Mouse (Mus musculus) kidney, embryonic 14.5 days (tissue): ENCODE results near the gene Olfr204. TPM values are rescaled to one million over a fixed set of nuclear protein-coding genes. Genes with fewer than 3 reads are reported as not detected.
"Not testable (repeated sequence)": the region's sequence is repeated elsewhere in the genome, so short reads cannot be mapped to it uniquely, and the experiment has no call there.

ENCODE experiments used
- ATAC-seq: fragments of 200-750 bp; cut with Nextera tagmentation; 2 replicates; pipeline ENCODE4 v1.8.0; 2017; ENCODE audit warnings: moderate number of reproducible peaks, mild to moderate bottlenecking, moderate TSS enrichment, moderate library complexity; ENCODE audit not compliant: low FRiP score, low TSS enrichment
- H3K27ac ChIP-seq: fragments of 300-500 bp; sonication (generic); 2 replicates; pipeline ENCODE4 v1.5.1; 2014; ENCODE audit warnings: low read depth, mild to moderate bottlenecking, low read length, moderate library complexity, mixed read lengths
- H3K27me3 ChIP-seq: fragments of 300-500 bp; sonication (generic); 2 replicates; pipeline ENCODE4 v1.6.1; 2014; ENCODE audit warnings: mild to moderate bottlenecking, low read length; ENCODE audit not compliant: control insufficient read depth, insufficient read depth
- H3K36me3 ChIP-seq: fragments of 300-500 bp; sonication (generic); 2 replicates; pipeline ENCODE4 v1.6.1; 2014; ENCODE audit warnings: low read length, mixed read lengths; ENCODE audit not compliant: control insufficient read depth, insufficient read depth
- H3K4me1 ChIP-seq: fragments of 300-500 bp; sonication (generic); 2 replicates; pipeline ENCODE4 v1.6.1; 2014; ENCODE audit warnings: low read length, mixed read lengths; ENCODE audit not compliant: control insufficient read depth, insufficient read depth
- H3K4me2 ChIP-seq: fragments of 300-500 bp; sonication (generic); replicated peaks from 2 replicates; pipeline ENCODE4 v1.6.1; 2014; ENCODE audit warnings: low read depth, mild to moderate bottlenecking, low read length
- H3K4me3 ChIP-seq: fragments of 300-500 bp; sonication (generic); 2 replicates; pipeline ENCODE4 v1.5.1; 2014; ENCODE audit warnings: mild to moderate bottlenecking, low read length
- H3K9ac ChIP-seq: fragments of 300-500 bp; sonication (generic); 2 replicates; pipeline ENCODE4 v1.6.1; 2014; ENCODE audit warnings: low read depth, mild to moderate bottlenecking, low read length, moderate library complexity
- H3K9me3 ChIP-seq: fragments of 300-500 bp; sonication (generic); 2 replicates; pipeline ENCODE4 v1.6.1; 2016; ENCODE audit warnings: low read length; ENCODE audit not compliant: control insufficient read depth
- WGBS: fragments of 180-500 bp; shearing (Covaris S2); extraction: QIAGEN DNeasy Blood & Tissue Kit; methylation state at CpG from one replicate; pipeline ENCODE4 v1.1.7; 2014; 5-methylcytosine and 5-hydroxymethylcytosine counted together
- polyA plus RNA-seq: library from polyadenylated mRNA; unstranded; fragments of >200 nt; fragmentation: Nextera tagmentation; extraction: Ambion mirVana; gene quantifications from 2 replicates; pipeline ENCODE4 v1.2.1, GENCODE M21; 2014

Gene Olfr204
- not detected in 2 replicates for polyA plus RNA-seq

GRCm38 (mm10) chr16:59318148-59318547 lies at the start of gene Olfr204:
Gene Olfr204 (minus strand): TSS chr16:59318248.
- Histone ChIP-seq H3K36me3 (no peaks in the 10 kb centered on the region), H3K9ac (no peak within 1 kb of the TSS), H3K27ac (no peak within 1 kb of the TSS), H3K4me3 (no peak within 1 kb of the TSS), H3K4me1 (no peaks in the 10 kb centered on the region), H3K27me3 (no peaks in the 10 kb centered on the region), H3K4me2 (no peak within 1 kb of the TSS), H3K9me3 (no peaks in the 10 kb centered on the region)
- no peak for ATAC-seq

DNA sequence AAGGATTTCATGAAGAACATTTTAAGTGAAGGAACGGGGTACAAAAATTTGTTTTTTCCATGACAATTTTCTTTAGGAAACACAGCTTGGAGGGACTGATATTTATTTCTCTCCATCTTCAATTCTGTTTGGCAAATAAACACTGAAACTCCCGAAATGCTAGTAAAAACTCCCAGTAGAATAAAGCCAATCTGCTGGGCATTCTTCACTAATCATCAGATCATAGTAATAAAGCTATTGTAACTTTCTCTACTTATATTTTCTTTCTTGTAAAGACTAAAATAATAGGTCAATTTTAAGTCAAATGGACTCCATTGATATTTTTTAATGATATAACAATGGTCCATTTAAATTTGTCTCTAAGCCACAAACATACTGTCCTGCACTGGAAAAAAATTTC lies 45.8 kb upstream of the Olfr204 start, which contains the start of gene Olfr209:
Olfr209 (minus strand) TSS at position 101 of the 400 bp plus-strand sequence.
- H3K27ac ChIP-seq = no peak within 1 kb of the TSS
- H3K4me2 ChIP-seq = no peak within 1 kb of the TSS
- no peak for ATAC-seq
- no peaks in the 10 kb centered on the region for H3K27me3 ChIP-seq
- WGBS = 87% methylated on average over 2 of the region's 2 CpGs
- no peak within 1 kb of the TSS for H3K4me3 ChIP-seq
- no peak within 1 kb of the TSS for H3K9ac ChIP-seq
- no peaks in the 10 kb centered on the region for H3K9me3 ChIP-seq
- H3K4me1 ChIP-seq = no peaks in the 10 kb centered on the region
- no peaks in the 10 kb centered on the region for H3K36me3 ChIP-seq

DNA sequence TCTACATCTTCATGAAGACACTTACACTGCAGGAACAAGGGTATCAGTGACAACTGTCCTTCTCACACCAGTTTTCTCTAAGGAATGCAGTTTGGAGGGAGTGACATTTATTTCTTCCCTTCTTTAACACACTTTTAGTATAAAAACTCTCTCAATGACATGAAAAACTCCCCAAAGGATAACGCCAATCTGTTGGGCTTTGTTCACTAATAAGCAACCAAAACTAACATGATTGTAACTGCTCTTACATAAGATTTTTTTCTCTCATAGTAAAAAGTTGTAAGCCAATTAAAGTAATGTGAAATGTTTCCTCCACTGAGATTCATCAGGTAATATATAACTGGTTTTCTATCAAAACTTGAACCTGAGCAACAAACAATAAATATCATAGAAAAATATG lies 31.1 kb upstream of the Olfr204 start, which contains the start of gene Olfr206:
Olfr206 (minus strand) TSS at position 101 of the 400 bp plus-strand sequence.
- Histone ChIP-seq H3K9ac (no peak within 1 kb of the TSS), H3K27me3 (no peaks in the 10 kb centered on the region), H3K4me1 (no peaks in the 10 kb centered on the region), H3K4me3 (no peak within 1 kb of the TSS), H3K4me2 (no peak within 1 kb of the TSS), H3K36me3 (no peaks in the 10 kb centered on the region), H3K9me3 (no peaks in the 10 kb centered on the region), H3K27ac (no peak within 1 kb of the TSS)
- 93% methylated on average over 1 of the region's 1 CpGs for WGBS
- no peak for ATAC-seq

DNA sequence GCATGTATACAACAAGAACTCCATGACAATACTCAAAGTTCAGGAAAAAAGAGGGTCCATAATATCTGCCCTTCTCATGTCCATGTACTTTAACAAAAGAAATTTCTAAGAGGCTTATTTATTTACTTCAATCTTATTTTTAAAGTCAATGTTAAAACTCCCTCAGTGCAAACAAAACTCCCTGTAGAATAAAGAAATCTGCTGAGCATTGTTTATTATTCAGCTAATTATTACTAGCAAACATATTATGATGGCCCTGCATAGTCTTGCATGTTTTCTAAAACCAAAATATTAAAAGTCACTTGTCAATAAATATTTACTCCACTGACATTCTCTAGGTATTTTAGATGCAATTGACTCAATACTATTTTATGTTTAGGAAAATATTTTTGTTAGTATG lies 13.0 kb upstream of the Olfr204 start, which contains the start of gene Olfr205:
Olfr205 (minus strand) TSS at position 101 of the 400 bp plus-strand sequence.
- Histone ChIP-seq H3K4me3 (no peak within 1 kb of the TSS), H3K36me3 (no peaks in the 10 kb centered on the region), H3K9me3 (no peaks in the 10 kb centered on the region), H3K9ac (no peak within 1 kb of the TSS), H3K4me1 (no peaks in the 10 kb centered on the region), H3K4me2 (no peak within 1 kb of the TSS), H3K27ac (no peak within 1 kb of the TSS), H3K27me3 (no peaks in the 10 kb centered on the region)
- no peak for ATAC-seq

DNA sequence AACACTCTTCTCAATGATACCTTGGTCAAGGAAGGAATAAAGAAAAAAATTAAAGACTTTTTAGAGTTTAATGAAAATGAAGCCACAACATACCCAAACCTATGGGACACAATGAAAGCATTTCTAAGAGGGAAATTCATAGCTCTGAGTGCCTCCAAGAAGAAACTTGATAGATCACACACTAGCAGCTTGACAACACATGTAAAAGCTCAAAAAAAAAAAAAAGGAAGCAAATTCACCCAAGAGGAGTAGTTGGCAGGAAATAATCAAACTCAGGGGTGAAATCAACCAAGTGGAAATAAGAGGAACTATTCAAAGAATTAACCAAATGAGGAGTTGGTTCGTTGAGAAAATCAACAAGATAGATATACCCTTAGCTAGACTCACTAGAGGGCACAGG lies 5.2 kb upstream of the Olfr204 start:
- H3K9me3 ChIP-seq, H3K4me2 ChIP-seq, H3K27me3 ChIP-seq, H3K36me3 ChIP-seq, H3K9ac ChIP-seq, H3K4me1 ChIP-seq, H3K27ac ChIP-seq, ATAC-seq, H3K4me3 ChIP-seq: not testable (repeated sequence)
- WGBS = 53% methylated on average over 1 of the region's 1 CpGs

DNA sequence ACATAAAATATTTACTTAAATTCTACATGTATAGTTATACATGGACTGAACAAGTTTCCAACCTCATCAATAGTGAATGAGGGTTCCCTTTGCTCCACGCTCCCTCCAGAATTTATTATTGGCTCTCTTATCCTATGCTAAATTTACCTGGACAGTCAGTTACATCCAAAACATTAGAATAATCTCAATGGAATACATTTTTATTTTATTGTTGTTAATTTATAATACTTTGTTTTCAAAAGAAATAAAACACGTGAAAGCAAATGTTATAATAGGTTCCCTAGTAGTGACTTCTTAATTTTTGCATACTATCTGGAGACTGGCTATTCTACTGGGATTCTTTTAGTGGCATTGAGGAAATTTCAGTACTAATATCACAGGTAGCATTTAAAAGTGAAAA lies 19.5 kb downstream of the Olfr204 start, which contains the start of gene Olfr203:
Olfr203 (plus strand) TSS at position 301 of the 400 bp plus-strand sequence.
- no peak within 1 kb of the TSS for H3K4me3 ChIP-seq
- H3K27ac ChIP-seq = no peak within 1 kb of the TSS
- no peak within 1 kb of the TSS for H3K9ac ChIP-seq
- H3K27me3 ChIP-seq = no peaks in the 10 kb centered on the region
- H3K4me2 ChIP-seq = no peak within 1 kb of the TSS
- H3K4me1 ChIP-seq = no peaks in the 10 kb centered on the region
- no peak for ATAC-seq
- 86% methylated on average over 2 of the region's 2 CpGs for WGBS
- H3K9me3 ChIP-seq = no peaks in the 10 kb centered on the region
- H3K36me3 ChIP-seq = no peaks in the 10 kb centered on the region

GRCm38 (mm10) chr16:59287576-59287975 lies 30.5 kb downstream of the Olfr204 start:
- not testable (repeated sequence) for H3K4me1 ChIP-seq, H3K9ac ChIP-seq, H3K4me2 ChIP-seq, H3K36me3 ChIP-seq, H3K9me3 ChIP-seq, H3K4me3 ChIP-seq, ATAC-seq, H3K27ac ChIP-seq, H3K27me3 ChIP-seq
- 78% methylated on average over 9 of the region's 9 CpGs for WGBS

- Histone ChIP-seq H3K4me1 (no peaks in the 10 kb centered on the region), H3K36me3 (no peaks in the 10 kb centered on the region), H3K9ac (no peak within 1 kb of the TSS), H3K4me2 (no peak within 1 kb of the TSS), H3K27me3 (no peaks in the 10 kb centered on the region), H3K4me3 (no peak within 1 kb of the TSS), H3K9me3 (no peaks in the 10 kb centered on the region), H3K27ac (no peak within 1 kb of the TSS)
- WGBS = 90% methylated on average over 1 of the region's 1 CpGs
- ATAC-seq = no peak
Observed at GRCm38 (mm10) chr16:59286693-59287092, 31.4 kb downstream of the Olfr204 start, which contains the start of gene Olfr202. Gene Olfr202 (minus strand): TSS chr16:59286793.

DNA sequence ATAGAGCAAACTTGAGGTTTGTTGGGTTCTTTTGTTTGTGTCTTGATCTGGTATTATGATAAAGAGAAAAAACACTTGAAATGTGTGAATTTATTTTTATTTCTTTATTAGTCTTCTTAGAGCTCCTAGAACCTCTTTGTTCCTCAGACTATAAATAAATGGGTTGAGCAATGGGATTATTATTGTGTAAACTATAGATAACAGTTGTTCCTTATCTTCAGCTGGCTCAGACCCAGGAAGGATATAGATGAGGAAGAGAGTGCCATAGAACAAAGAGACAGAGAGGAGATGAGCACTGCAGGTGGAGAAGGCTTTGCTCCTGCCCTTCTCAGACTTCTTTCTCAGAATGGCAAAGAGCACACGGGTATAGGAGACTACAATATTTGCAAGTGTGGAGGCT lies 34.6 kb downstream of the Olfr204 start:
- H3K27ac ChIP-seq = no peak overlapping the region
- no peak overlapping the region for H3K4me2 ChIP-seq
- H3K9ac ChIP-seq = no peak overlapping the region
- H3K9me3 ChIP-seq = no peaks in the 10 kb centered on the region
- ATAC-seq = no peak
- no peaks in the 10 kb centered on the region for H3K4me1 ChIP-seq
- H3K27me3 ChIP-seq = no peaks in the 10 kb centered on the region
- no peaks in the 10 kb centered on the region for H3K36me3 ChIP-seq
- H3K4me3 ChIP-seq = no peak overlapping the region
- 79% methylated on average over 1 of the region's 1 CpGs for WGBS
